Mouse (Mus musculus) right cerebral cortex, postnatal 10 days (tissue): ENCODE results near the gene Psmb7.

Experiments
- DNase-seq, 2 experiments: peaks; one replicate each; pipeline ENCODE4 v3.0.0; 2021; ENCODE audit warnings: low spot score in 2 of 2

Psmb7 gene

DNA sequence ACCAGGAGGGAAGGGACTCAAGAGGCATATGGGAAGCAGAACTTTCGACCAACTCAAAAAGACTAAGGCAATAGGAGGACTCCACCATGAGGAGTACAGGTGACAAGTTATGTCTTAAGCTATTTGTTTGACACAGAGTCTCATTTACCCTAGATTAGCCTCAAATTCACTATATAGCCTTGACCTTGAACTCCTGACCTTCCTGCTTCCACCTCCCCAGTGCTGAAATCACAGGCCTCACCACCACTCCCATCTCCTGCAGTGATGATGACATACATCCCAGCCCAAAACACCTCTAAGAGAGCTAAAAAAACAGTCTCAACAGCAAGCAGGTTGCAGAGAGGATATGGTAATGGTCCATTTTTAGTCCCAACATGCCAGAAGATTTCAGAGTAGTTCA, 2.1 kb downstream of the Psmb7 start:
- DNase-seq = no peak

DNA sequence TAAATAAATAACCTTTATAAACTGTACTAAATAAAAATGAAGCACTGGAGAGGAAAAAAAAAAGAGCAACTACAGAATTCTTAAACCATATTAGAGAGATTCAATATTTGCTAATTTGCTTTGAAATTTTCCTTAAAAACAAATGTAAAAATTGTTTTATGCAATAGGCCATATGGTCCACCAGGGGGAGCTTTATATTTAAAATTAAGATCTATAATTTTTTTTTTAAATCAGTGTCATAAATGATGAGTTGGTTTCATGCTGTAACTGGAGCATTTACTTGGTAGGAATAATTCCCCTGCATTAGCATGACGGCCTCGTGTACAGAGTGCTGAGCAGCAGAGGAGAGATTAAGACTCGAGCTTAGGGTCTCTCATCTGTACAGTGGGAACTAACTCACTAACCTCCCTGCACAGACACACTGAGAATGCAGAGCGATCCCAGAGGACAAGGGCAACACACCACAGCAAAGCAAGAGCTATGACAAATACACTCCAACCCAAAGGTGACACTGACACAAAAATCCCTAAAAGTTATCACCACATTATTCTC, 6.1 kb downstream of the Psmb7 start:
- DNase-seq = no peak

DNA sequence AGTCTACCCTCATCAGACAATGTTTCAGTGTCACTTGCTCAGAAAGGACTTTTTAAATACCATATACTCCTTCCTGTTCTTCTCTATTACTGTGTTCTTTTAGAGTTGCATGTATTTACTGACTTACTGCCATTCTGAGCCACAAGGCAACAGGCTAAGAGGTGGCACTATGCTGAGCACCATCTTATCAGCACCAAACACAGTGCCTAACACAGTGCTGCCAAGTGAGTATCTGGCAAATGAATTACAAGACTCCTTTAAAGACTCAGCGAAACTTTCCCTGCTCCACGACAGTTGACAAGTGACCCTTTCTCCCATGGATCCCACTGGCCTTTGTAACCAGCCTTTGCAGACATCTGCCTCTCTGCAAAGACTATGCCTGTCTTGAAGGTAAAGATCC, 13.3 kb downstream of the Psmb7 start:
- no peak for DNase-seq

DNA sequence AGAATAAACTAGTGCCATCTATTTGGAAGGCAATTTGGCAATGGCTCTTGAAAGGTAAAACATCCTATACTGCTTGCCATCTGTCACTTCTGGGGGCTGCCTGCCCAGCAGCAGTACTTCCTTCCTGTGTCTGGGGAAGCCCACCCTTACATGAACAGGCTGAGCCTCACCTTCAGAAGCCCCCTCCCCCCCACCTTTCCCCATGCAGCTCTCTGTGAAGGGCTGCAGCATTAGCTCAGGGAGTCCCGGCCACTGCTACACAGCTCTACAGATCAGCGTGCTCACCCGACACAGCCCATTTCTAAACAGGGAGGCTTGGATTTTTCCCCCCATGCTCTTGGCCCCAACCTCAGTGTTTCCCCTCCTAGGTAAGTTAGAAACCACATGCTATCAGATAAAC, 14.4 kb downstream of the Psmb7 start:
- DNase-seq = no peak

DNA sequence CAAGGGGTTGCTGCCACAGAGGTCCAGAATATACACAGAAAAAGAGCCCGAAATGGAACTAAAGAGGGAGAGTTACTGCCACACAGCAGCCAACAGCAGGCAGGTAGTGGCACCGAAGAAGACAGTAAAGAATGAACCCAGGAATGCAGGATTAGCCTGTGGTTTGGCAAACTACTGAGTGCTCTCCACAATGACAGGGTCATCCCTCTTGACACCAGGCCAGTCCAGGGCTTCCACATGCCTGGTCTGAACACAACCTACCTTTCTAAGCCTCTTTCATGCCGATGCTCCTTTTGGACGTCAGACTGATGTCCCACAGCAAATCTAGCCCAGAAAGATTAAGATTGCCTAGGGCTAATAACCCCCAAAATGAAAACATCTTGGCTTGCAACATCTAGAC, 15.1 kb downstream of the Psmb7 start:
- no peak for DNase-seq

DNA sequence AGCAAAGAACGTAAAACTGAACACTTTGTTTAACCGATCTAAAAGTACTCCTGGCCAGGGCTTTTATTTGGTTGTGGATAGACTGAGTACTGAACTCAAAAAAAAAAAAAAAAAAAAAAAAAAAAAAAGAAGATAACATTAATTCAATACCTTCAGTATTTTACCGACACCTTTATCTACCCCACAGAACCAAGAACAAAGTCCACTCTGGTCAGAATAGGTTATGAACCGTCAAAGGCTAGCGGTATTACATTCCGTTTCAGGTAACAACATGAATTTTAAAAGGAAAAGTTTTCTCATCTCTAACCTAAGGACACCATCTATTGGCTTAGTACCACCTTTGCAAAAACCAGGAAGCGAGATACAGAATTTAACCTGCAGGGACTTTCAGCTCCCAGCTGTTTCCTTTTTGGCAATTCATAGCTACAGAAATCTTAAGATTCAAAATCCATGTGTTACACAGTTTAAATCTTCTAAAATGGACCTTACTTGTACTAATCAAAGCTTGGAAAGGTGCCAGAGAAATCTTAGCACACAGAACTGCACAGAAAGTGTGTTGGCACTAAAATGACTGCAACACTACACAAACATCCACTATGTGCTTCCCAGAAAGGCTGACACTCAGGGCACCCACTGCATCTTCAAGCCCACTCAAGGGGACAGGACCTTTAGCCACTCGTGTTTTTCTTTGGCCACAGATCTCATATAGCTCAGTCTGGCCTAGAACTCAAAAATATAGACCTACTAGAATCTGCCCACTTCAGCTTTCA, 19.9 kb downstream of the Psmb7 start:
- no peak for DNase-seq

DNA sequence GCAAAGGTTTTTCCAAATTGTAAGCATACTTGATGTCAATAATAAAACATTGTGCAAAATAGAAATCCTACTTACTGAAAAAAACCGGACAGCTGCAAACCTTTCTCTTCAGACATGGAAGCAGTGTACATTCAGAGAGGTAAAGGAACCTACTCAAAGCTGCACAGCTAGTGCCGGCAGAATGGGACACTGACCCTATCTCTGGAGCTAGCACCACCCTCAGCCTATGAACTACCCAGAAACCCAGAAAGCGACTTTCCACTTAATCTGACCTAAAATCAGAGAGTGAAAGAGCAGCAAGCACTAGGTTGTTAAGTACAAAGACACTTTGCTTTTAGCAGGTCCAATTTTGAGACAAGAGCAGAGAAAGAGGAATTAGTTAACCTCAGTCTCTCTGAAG, 20.5 kb downstream of the Psmb7 start:
- DNase-seq = no peak

DNA sequence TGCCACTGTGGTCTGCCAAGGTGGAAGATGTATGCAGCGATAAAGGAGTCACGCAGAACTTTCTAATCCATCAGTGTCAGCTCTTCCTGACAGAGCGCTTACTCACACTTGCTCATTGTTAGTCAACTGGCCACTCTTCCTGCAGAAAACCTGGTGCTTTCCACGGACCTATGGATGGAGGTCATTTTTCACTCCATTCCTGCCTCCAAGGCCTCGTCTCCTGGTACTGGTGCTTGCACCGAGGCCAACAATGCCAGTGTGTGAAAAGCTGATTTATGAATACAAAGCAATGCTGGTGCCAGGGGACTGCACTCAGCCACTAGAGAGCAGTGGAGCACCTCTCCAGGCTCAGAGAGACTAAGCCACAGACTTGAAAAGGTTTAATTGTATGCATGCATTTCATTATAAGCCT, 22.3 kb downstream of the Psmb7 start:
- DNase-seq = peak; percentile 66 to 67

DNA sequence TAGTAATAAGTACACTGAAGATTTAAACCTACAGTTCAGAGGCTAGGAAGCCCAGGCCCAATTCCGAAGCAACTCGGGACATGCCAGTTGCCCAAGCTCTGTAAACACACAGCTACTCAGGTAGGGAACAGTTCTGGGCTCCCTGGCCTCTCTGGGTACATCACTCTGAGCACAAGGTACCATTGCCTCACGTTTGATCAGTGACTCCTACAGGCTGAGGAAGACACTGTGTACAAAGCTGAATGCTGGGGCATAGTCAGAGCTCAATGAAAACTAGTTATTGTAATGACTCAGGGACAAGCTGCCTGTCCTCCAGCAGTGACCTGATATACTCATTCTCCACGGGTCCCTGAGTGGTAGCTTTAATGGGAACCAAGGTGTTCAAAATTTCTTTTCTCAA, 22.8 kb downstream of the Psmb7 start:
- DNase-seq = no peak

DNA sequence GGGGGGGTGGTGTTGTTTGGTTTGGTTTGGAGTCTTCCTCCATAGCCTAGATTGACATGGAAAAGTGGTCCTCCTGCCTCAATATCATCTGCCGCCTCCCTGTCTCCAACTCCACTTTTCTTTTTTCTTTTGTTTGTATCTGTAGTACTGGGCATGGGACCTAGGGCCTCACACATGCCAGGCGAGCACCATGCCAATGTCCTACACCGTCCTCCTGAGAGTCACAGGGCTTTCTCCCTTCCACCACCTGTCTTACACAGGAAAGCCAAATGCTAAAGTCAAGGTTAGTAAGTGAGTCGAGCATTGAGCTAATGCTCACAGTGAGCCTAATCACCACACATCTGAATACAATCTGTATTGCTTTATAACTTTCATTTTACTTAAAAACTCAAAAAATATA, 24.1 kb downstream of the Psmb7 start:
- DNase-seq = no peak

DNA sequence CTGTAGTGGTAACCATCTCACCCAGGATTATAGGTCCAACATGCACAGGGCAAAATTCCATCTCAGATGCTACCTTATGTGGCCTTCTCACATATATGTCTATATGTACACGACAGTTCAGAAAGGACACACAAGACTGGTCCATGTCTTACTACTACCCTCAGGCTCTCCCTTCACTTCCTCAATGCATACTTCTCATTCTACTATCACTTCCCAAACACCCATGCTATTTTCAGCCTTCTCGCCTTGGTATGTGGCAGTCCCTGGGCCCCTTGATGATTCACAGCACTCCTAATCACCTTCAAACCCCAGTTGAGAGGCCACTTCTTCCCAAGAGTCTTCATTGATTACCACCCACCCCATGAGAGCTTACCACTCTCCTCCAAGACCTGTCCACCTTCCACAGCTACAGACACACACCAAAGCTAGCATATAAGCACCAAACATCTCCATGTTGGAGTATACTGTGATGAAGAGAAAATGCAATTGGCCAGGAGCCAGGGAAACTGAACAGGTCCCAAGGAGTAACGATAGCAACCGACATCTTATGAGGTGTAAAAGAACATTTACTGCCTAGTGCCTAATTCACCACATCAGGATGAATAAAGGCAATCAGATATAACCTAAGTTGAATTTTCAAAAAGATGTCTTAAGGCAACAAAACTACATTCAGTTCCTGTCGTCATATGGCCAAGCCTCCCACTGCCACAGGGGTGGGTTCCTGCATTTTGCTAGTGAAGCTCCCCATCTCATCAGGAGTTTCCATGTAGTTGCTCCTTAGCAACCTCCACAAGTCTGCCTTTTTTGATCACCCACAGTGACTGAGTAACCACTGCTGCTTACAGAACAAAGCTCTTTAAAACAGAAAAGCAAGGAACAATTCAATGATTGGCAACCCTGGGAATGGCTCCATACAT, 26.7 kb downstream of the Psmb7 start:
- no peak for DNase-seq

DNA sequence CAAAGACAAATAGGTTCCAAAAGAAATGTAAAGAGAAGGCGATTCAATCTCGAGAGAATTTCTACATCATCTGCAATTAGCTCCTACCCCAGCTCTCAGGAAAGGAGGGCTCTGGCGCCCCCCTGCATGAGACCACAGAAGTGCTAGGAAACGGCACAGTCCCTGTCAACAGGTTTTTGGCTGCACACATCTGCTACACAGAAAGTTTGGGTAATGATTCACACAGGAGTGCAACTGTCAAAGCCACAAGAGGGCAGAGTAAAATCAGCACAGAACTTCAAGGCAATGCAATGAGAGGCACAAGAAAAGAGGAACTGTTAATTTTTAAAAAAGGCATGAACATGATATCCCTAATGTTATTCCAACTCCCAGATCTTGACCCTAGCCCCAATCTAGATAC, 27.8 kb downstream of the Psmb7 start:
- peak in 1 of 2 experiments; percentile 49 for DNase-seq

DNA sequence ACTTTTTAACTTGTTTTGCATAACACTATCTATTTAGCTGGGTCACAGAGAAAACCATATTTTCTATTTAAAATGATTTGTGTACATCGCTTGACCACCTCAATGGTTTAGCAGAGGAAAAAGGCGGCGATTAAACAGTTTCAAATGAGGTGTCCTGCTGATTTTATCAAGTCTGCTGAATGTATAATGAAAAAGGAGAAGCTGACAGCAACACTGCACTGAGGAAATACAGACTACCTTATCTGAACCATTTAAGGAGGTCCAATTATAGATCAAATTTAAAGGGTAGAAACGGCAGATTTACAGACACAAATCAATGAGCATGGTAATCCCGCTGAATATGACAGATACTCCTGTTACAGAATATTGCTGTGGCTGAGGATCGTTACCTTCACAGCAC, 29.4 kb downstream of the Psmb7 start:
- no peak for DNase-seq

DNA sequence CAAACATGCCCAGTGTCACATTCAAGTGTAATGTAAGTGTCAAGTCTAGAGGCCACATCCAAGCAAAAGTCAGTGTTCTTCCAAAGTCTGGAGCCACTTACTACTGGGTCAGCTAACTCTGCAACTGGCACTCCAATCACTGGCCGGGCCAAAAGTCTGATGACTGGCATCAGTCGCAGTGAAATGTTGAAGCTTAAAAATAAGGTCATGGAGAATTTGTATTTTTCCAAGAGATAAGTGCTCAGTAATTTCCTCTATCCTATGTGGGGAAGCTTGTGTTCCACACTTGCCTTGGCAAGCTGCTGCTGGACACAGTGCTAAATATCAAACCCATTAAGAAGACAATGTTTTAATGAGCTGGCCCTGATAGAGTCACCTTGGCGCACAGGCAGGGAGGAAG, 30.3 kb downstream of the Psmb7 start:
- no peak for DNase-seq

DNA sequence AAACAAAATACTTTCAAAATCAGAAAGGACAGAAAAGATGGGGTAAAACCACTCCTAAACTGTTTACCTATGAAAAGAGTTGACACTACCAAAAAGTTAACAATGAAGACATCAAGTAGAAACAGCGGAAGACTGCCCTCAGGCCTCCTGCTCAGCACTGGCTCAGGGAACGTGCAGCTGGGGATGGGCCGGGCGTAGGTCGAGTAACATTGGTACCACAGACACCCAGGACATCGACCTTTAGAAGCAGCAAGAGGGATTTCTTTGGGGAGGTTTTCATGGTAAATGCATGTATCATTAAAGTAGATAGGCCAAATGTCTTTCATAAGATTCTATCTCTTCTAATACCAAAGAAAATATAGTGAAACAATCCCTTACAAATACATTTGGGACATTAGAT, 31.3 kb downstream of the Psmb7 start:
- DNase-seq = no peak

DNA sequence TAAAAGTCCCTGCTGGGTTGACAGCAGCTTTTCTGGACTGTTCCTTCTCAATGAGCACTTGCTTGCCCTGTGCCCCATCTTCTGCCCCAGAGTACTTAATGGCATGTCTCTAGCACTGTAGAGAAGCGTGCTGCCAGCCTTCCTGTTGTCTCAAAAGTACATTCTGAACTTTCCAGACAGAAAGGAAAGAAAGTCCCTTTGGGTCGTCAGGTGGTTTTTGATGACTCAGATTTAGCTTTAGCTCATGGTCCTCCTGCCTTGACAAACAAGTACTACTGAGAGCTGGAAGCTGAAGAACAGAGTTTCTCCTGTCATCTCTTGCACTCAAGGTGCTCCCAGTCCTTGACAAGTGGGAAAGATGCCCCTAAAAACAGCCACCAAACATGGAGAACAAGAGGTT, 33.7 kb downstream of the Psmb7 start:
- no peak for DNase-seq

DNA sequence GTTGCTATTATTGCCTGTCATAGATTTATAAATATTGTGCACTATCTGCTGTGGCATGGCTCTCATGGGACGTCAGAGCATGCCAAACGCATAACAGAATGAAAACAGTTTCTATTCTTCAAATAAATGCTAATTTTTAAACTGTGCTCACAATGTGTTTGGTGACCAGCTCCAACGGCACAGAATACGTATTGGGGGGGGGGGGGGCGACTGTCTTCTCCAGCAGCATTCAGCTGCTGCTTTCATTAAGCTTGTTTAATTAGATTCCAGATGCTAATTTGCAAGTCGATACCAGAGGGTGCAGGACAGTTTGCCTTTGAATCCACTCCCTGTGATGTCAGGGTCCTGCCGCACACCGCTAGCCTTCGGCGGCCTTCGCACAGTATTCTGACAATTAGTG, 34.6 kb downstream of the Psmb7 start:
- DNase-seq = no peak

DNA sequence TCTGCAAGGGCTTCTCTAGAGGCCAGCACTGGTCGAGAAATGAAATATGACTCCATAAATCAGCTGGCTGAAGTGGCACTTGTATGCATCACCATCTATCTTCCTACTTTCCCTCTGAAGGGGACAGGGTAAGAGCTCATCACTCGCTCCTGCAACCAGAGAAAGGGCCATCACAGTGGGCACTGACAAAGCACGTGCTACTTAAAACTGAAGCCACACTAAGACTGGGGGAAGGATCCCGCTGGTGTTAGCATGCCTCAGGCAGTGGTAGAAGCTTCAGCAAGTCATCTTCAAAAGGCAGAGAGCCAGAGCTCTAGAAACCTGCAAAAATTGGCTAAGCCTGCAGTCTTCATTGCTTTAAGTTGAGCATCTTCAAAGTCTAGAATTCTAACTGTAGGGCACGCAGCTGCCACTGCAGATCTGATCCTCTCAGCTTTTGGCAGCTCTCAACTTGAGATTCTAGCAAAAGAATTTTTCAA, 35.0 kb downstream of the Psmb7 start:
- DNase-seq = peak in 1 of 2 experiments; percentile 45

DNA sequence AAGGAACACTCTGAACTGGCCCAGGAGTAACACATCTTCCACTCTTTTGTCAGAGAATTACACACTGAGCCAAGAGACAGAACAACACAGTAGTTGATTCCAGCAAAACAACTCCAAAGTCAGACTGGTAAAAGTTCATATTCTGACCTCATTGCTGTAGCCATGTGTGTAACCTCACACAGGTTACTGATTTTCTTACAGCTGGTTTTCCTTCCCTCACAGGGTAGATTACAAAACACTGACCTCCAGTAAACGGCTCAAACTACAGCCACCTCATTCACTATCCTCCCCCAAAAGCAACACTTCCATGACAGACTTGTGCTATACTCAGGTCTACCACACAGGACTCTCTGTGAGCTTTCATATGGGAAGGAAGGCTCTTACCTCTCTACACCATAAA, 36.2 kb downstream of the Psmb7 start:
- no peak for DNase-seq

DNA sequence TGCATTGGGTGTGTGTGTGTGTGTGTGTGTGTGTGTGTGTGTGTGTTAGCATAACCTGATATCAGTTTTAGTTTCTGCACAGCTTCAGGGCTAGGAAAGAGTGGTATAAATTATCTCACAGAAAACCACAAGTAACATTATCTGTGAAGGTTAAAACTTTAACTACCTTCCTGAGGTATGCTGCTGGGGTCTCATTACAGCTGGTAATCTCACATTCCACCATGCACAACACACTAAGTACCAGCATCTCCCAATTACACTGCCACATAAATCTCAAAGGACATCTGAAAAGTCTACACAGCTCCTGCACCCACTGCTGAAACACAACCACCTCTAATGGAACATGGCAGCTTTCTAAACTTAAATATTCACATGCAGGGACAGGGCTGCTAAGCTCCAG, 43.0 kb downstream of the Psmb7 start:
- no peak for DNase-seq

DNA sequence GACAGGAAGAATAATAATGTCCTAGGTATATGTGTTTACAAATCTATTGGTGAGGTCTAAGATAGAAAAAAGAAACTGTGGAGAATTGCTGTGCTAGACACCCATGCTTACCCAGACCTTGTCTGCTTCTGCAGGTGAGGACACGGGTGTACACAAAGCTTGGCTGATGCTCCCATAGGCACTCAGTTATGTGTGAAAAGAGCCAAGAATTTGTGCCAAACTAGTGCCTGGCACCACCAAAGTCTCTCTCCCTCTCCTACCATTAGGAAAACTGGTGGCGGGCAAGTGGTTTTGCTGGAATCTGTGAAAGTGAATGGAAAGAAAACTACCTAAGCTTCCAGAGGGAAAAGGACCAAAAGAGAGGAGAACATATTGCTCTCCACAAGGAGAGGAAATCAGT, 45.5 kb downstream of the Psmb7 start:
- DNase-seq = no peak

DNA sequence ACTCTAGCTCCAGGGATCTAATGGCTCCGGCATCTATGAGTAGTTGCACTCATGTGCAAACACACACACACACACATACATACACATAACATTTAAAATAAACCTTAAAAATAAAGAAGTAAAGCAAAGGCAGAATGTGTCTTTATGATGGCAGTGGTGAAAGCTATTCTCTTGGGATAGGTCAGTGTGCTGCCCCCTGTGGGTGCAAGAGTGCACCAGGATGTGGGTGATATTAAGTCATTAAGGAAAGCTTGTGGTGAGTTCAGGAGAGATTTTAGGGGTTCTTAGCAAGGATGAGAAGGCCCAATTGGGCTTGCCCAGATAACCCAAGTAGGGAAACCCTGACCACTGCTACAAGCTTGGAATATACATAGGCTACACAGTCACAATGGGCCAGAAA, 46.0 kb downstream of the Psmb7 start:
- no peak for DNase-seq

DNA sequence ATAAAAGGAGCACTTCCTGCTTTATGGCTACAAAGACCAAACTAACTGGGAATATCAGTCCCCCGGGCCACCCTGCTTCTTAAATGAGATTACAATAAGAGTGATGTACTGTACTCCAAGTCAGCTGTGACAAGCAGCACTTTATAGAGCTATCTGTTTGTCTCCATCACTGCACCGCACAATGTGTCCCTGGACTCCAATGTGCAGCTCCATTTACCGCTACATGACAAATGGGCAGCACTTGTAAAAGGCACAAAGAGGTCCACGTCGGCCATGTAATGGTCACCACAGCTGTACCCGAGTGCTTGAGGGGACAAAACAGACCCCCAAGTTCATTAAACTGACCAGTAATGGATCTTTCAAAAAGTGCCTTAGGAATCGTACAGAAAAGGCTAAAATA, 49.0 kb downstream of the Psmb7 start:
- no peak for DNase-seq
